Mouse (Mus musculus): Measurements from ENCODE around the gene Lekr1. TPM values are rescaled to one million over a fixed set of nuclear protein-coding genes. Genes with fewer than 3 reads are reported as not detected.

Gene Lekr1
- polyA plus RNA-seq, 1 experiment from 2014 or later, result 8.6 TPM

GRCm38 (mm10) chr3:65659620-65659932 lies 6.5 kb upstream of the Lekr1 start:
- Histone ChIP-seq H3K27me3 (replicated peaks; ENCODE audit: control insufficient read depth, insufficient read depth, low read length) (peaks cover 7% of the 10 kb centered on the region; the same call in 1 of the 2 replicates), H3K4me3 (ENCODE audit: low read depth, low read length) (peak overlapping the region; percentile 59), H3K4me1 (replicated peaks; ENCODE audit: control insufficient read depth, insufficient read depth, low read length) (peaks cover 7% of the 10 kb centered on the region; the same call in 1 of the 2 replicates), H3K9me3 (ENCODE audit: control insufficient read depth, low read length) (no peaks in the 10 kb centered on the region), H3K36me3 (ENCODE audit: control insufficient read depth, insufficient read depth, low read length) (no peaks in the 10 kb centered on the region), H3K4me2 (ENCODE audit: low read length) (peak overlapping the region; percentile 90), H3K9ac (ENCODE audit: low read length) (peak overlapping the region; percentile 70), H3K27ac (ENCODE audit: low read depth) (peak overlapping the region; percentile 93)
- DNase-seq (ENCODE audit: low spot score) (peak; percentile 86), ATAC-seq (replicated peaks; ENCODE audit: low FRiP score, low TSS enrichment, low read depth) (no peak)
- 5% methylated on average over 9 of the region's 9 CpGs for WGBS

DNA sequence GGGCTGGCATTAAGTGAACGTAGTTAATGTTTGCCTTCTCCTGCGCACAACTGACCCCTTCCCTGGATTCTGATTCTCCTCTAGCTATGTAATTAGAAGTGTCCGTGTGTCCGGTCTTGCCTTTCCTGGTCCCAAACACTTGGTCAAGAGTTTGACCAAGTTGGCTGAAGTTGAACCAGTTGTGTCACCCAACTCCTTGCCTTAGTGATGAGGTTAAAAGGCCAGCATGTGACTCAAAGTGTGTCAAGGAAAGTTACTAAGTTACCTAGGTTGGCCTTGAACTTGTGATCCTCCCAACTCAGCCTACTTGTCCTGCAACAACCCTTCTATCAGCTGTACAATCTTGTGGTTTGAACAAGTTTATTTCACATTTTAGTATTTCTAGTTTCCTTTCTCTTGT lies 5.7 kb upstream of the Lekr1 start:
- ATAC-seq (replicated peaks; ENCODE audit: low FRiP score, low TSS enrichment, low read depth), result no peak
- Histone ChIP-seq H3K27me3 (replicated peaks; ENCODE audit: control insufficient read depth, insufficient read depth, low read length) (peaks cover 7% of the 10 kb centered on the region; the same call in 1 of the 2 replicates), H3K4me1 (replicated peaks; ENCODE audit: control insufficient read depth, insufficient read depth, low read length) (no peaks in the 10 kb centered on the region; the same call in 1 of the 2 replicates), H3K9me3 (ENCODE audit: control insufficient read depth, low read length) (no peaks in the 10 kb centered on the region), H3K9ac (ENCODE audit: low read length) (no peak overlapping the region), H3K4me2 (ENCODE audit: low read length) (no peak overlapping the region), H3K4me3 (ENCODE audit: low read depth, low read length) (no peak overlapping the region), H3K27ac (ENCODE audit: low read depth) (no peak overlapping the region), H3K36me3 (ENCODE audit: control insufficient read depth, insufficient read depth, low read length) (no peaks in the 10 kb centered on the region)
- no peak for DNase-seq (ENCODE audit: low spot score)
- 88% methylated on average over 4 of the region's 4 CpGs for WGBS

- Histone ChIP-seq H3K27ac (ENCODE audit: low read depth) (no peak overlapping the region), H3K9me3 (ENCODE audit: control insufficient read depth, low read length) (no peaks in the 10 kb centered on the region), H3K27me3 (replicated peaks; ENCODE audit: control insufficient read depth, insufficient read depth, low read length) (peaks cover 7% of the 10 kb centered on the region; the same call in 1 of the 2 replicates), H3K4me2 (ENCODE audit: low read length) (no peak overlapping the region), H3K4me1 (replicated peaks; ENCODE audit: control insufficient read depth, insufficient read depth, low read length) (peaks cover 5% of the 10 kb centered on the region; the same call in 1 of the 2 replicates), H3K4me3 (ENCODE audit: low read depth, low read length) (no peak overlapping the region), H3K36me3 (ENCODE audit: control insufficient read depth, insufficient read depth, low read length) (no peaks in the 10 kb centered on the region), H3K9ac (ENCODE audit: low read length) (no peak overlapping the region)
- ATAC-seq (replicated peaks; ENCODE audit: low FRiP score, low TSS enrichment, low read depth), result no peak
- WGBS, result 80% methylated on average over 3 of the region's 3 CpGs
- DNase-seq (ENCODE audit: low spot score), result no peak
Observed at GRCm38 (mm10) chr3:65661731-65662130, 4.3 kb upstream of the Lekr1 start.

DNA sequence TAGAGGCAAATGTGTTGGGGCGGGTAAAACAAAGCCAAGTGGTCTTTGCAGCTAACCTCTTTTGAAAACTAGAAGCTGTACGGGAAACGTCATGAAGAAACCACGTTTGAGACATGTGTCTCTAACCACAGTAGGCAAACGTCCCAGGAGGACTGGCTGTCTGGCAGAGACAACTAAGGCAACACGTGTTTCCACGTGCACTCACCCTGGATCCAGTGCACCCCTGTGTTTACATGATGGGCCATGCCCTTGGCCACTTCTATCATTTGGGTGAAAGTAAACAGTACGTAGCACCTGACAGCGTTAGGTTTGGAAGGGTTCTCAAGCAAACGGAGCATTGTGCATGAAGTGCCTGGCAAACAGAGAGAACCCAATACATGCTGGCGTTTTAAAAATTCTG lies 2.9 kb upstream of the Lekr1 start:
- Histone ChIP-seq H3K4me3 (ENCODE audit: low read depth, low read length) (no peak overlapping the region), H3K4me2 (ENCODE audit: low read length) (no peak overlapping the region), H3K27ac (ENCODE audit: low read depth) (no peak overlapping the region), H3K36me3 (ENCODE audit: control insufficient read depth, insufficient read depth, low read length) (no peaks in the 10 kb centered on the region), H3K9me3 (ENCODE audit: control insufficient read depth, low read length) (no peaks in the 10 kb centered on the region), H3K27me3 (replicated peaks; ENCODE audit: control insufficient read depth, insufficient read depth, low read length) (no peaks in the 10 kb centered on the region), H3K4me1 (replicated peaks; ENCODE audit: control insufficient read depth, insufficient read depth, low read length) (peaks cover 9% of the 10 kb centered on the region; the same call in 1 of the 2 replicates), H3K9ac (ENCODE audit: low read length) (no peak overlapping the region)
- ATAC-seq (replicated peaks; ENCODE audit: low FRiP score, low TSS enrichment, low read depth) (no peak), DNase-seq (ENCODE audit: low spot score) (no peak)
- WGBS, result 25% methylated on average over 11 of the region's 11 CpGs

DNA sequence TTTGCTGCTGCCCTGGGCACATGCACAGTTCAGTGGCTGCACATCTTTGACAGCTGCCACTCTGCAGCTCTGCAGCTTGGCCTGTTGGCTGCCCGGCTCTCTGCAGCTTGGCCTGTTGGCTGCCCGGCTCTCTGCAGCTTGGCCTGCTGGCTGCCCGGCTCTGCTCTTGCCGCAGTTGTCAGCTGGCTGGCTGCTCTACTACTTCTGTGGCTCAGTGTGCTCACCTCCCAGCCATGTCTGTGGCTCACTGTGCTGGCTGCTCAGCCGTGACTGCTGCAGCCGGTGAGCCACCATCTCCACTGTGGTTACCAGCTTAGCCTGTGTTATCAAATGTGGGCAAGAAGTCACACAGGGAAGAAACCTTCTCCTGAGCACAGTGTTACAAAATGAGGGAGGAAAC lies 4.2 kb downstream of the Lekr1 start:
- peaks cover 13% of the 10 kb centered on the region; the same call in 1 of the 2 replicates for H3K4me1 ChIP-seq (replicated peaks; ENCODE audit: control insufficient read depth, insufficient read depth, low read length)
- DNase-seq (ENCODE audit: low spot score) (no peak), ATAC-seq (replicated peaks; ENCODE audit: low FRiP score, low TSS enrichment, low read depth) (no peak)
- H3K9me3 ChIP-seq (ENCODE audit: control insufficient read depth, low read length), result no peaks in the 10 kb centered on the region
- no peak overlapping the region for H3K4me3 ChIP-seq (ENCODE audit: low read depth, low read length)
- H3K9ac ChIP-seq (ENCODE audit: low read length), result no peak overlapping the region
- no peaks in the 10 kb centered on the region for H3K27me3 ChIP-seq (replicated peaks; ENCODE audit: control insufficient read depth, insufficient read depth, low read length)
- H3K27ac ChIP-seq (ENCODE audit: low read depth), result no peak overlapping the region
- H3K36me3 ChIP-seq (ENCODE audit: control insufficient read depth, insufficient read depth, low read length), result no peaks in the 10 kb centered on the region
- H3K4me2 ChIP-seq (ENCODE audit: low read length), result no peak overlapping the region
- 68% methylated on average over 6 of the region's 6 CpGs for WGBS

DNA sequence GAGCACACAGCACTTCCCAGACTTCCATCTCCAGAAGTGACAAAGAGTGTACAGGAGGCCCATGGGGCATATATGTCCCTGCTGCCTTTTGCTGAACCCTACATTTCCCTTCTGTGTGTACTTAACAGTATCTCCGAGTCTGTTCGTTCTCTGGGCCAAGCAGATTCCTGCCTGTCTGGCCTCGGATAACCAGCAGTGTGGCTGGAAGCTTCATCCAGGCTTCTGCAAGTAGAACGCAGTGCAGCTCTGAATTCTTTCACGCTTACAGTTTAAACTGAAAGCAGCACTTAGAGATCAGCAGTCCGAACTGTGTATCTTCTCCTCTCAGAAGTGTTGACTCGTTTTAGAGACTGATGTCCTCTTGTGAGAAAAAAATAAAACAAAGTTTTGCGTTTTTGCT lies 7.7 kb downstream of the Lekr1 start:
- no peaks in the 10 kb centered on the region for H3K27me3 ChIP-seq (replicated peaks; ENCODE audit: control insufficient read depth, insufficient read depth, low read length)
- 0 out of 2 replicates have a peak overlapping the region, but pooled peaks have one; percentile 3 for H3K4me2 ChIP-seq (ENCODE audit: low read length)
- no peaks in the 10 kb centered on the region for H3K9me3 ChIP-seq (ENCODE audit: control insufficient read depth, low read length)
- no peak for DNase-seq (ENCODE audit: low spot score)
- no peak for ATAC-seq (replicated peaks; ENCODE audit: low FRiP score, low TSS enrichment, low read depth)
- H3K4me1 ChIP-seq (replicated peaks; ENCODE audit: control insufficient read depth, insufficient read depth, low read length), result 0 out of 2 replicates have a peak, but pooled peaks cover 4% of the 10 kb centered on the region
- H3K4me3 ChIP-seq (ENCODE audit: low read depth, low read length), result no peak overlapping the region
- 20% methylated on average over 8 of the region's 8 CpGs for WGBS
- no peaks in the 10 kb centered on the region for H3K36me3 ChIP-seq (ENCODE audit: control insufficient read depth, insufficient read depth, low read length)
- H3K9ac ChIP-seq (ENCODE audit: low read length), result peak overlapping the region; percentile 8; the same call in 1 of the 2 replicates
- H3K27ac ChIP-seq (ENCODE audit: low read depth), result peak overlapping the region; percentile 39

DNA sequence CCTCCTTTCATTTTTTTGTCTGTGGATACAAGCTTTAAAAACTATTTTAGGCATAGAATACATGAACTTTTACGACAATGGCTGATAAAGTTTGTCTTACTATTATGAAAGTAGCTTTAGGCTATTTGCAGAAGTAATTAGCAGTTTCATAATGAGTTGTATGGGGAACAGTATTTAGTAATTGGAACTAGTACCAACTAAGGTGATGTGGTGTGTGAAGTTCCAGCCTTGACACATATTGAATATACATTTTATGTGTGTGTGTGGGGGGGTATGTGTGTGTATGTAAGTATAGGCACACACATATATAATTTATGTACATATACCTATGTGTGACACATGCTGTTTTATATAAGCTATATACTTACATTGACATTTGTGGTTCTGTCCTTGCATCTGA lies 14.6 kb downstream of the Lekr1 start:
- no peaks in the 10 kb centered on the region for H3K9me3 ChIP-seq (ENCODE audit: control insufficient read depth, low read length)
- DNase-seq (ENCODE audit: low spot score) (no peak), ATAC-seq (replicated peaks; ENCODE audit: low FRiP score, low TSS enrichment, low read depth) (no peak)
- no peak overlapping the region for H3K27ac ChIP-seq (ENCODE audit: low read depth)
- no peak overlapping the region for H3K9ac ChIP-seq (ENCODE audit: low read length)
- no peak overlapping the region for H3K4me3 ChIP-seq (ENCODE audit: low read depth, low read length)
- H3K4me1 ChIP-seq (replicated peaks; ENCODE audit: control insufficient read depth, insufficient read depth, low read length), result no peaks in the 10 kb centered on the region
- H3K4me2 ChIP-seq (ENCODE audit: low read length), result no peak overlapping the region
- H3K36me3 ChIP-seq (ENCODE audit: control insufficient read depth, insufficient read depth, low read length), result no peaks in the 10 kb centered on the region
- H3K27me3 ChIP-seq (replicated peaks; ENCODE audit: control insufficient read depth, insufficient read depth, low read length), result no peaks in the 10 kb centered on the region
- WGBS, result 91% methylated on average over 1 of the region's 1 CpGs

DNA sequence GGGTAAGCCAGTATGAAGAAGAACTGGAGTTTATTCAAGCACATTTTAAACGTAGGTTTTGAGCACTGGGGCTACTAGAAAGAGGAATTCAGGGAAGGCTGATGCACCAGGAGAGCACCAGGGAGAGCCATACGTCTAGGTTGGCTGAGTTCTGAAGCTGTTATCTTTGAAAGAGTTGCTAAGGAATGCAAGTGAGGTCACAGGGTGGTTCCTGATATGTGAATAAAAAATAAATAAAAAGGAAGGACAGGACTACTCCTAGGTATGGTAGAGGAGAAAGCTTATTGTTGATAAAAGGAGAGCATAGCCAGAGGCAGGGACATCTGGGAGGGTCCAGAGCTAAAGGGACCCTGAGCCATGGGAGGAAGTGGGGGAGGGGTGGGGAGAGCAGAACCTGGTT lies 23.7 kb downstream of the Lekr1 start:
- DNase-seq (ENCODE audit: low spot score), result no peak
- H3K36me3 ChIP-seq (ENCODE audit: control insufficient read depth, insufficient read depth, low read length), result no peaks in the 10 kb centered on the region
- no peak overlapping the region for H3K9ac ChIP-seq (ENCODE audit: low read length)
- H3K4me2 ChIP-seq (ENCODE audit: low read length), result no peak overlapping the region
- WGBS, result 24% methylated on average over 2 of the region's 2 CpGs
- no peaks in the 10 kb centered on the region for H3K27me3 ChIP-seq (replicated peaks; ENCODE audit: control insufficient read depth, insufficient read depth, low read length)
- ATAC-seq (replicated peaks; ENCODE audit: low FRiP score, low TSS enrichment, low read depth), result no peak
- H3K27ac ChIP-seq (ENCODE audit: low read depth), result no peak overlapping the region
- H3K4me3 ChIP-seq (ENCODE audit: low read depth, low read length), result no peak overlapping the region
- no peaks in the 10 kb centered on the region for H3K9me3 ChIP-seq (ENCODE audit: control insufficient read depth, low read length)
- no peaks in the 10 kb centered on the region for H3K4me1 ChIP-seq (replicated peaks; ENCODE audit: control insufficient read depth, insufficient read depth, low read length)

DNA sequence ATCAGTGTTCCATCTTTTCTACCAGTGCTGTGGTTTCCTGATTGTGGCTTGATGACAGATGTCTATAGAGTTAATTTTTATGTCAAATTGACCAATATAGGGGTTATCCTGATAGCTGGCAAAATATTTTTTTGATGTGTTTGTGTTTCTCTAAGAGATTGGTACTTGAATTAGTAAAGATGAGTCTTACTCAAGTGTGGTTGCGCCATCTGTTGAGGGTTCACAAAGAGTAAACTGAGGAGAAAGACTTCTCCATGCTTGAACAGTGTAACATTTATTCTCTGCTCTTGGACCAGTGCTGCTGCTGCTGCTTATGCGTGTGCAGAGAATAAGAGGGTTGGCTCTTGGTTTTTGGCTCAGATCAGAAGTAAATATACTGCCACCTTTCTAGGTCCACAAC lies 24.8 kb downstream of the Lekr1 start:
- Histone ChIP-seq H3K4me1 (replicated peaks; ENCODE audit: control insufficient read depth, insufficient read depth, low read length) (no peaks in the 10 kb centered on the region), H3K4me2 (ENCODE audit: low read length) (no peak overlapping the region), H3K9ac (ENCODE audit: low read length) (no peak overlapping the region), H3K4me3 (ENCODE audit: low read depth, low read length) (no peak overlapping the region), H3K36me3 (ENCODE audit: control insufficient read depth, insufficient read depth, low read length) (no peaks in the 10 kb centered on the region), H3K27ac (ENCODE audit: low read depth) (no peak overlapping the region), H3K9me3 (ENCODE audit: control insufficient read depth, low read length) (no peaks in the 10 kb centered on the region), H3K27me3 (replicated peaks; ENCODE audit: control insufficient read depth, insufficient read depth, low read length) (no peaks in the 10 kb centered on the region)
- ATAC-seq (replicated peaks; ENCODE audit: low FRiP score, low TSS enrichment, low read depth), result no peak
- 91% methylated on average over 2 of the region's 2 CpGs for WGBS
- no peak for DNase-seq (ENCODE audit: low spot score)

Measured in intestine, embryonic 14.5 days (tissue).